Mouse (Mus musculus) frontal cortex, postnatal 14 days (tissue): ENCODE measurements at regions not wholly inside any gene's neighbourhood (a gene's known extent, or its start where the extent isn't known, plus 50 kb on each side); places are given as distances from the start of the nearest gene placed in this dataset.

ENCODE experiments used
- DNase-seq, 2 experiments: peaks; one replicate each; pipeline ENCODE4 v3.0.0; 2022; ENCODE audit warnings: low spot score in 2 of 2

DNA sequence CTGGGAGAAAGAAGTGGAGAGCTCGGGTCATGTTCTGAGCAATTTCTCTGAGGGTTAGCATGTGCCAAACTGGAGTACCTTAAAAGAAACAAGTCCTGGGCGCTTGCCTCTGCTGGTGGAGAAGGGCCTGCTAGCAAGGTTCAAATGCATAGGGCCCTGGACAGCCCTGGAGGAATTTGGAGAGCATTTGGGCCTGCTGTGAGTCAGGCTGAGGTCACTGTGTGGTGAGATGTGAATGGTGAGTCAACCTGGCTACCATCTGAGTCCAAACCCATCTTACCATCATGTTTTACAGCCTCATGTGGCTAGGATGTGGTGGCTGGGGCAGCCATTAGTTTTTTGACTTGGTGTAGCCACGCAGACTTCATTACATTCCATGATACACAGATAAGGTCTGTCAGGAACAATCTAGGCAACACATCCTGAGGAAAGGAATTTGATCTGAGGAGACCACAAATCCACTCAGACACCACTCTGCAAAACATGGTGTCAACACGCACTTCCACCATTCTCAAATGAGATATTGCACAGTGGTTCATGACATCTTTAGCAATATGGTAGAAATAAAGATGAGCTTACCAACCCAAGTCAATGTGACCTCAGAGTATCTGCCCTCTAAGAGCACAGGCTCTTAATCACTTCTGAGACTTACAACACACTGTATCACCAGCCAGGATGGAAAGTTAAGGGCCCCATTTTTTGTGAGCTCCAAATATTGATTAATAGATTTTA lies 83.1 kb downstream of the Thbs2 start:
- no peak for DNase-seq

- DNase-seq, result no peak
These were observed 85.2 kb downstream of the Thbs2 start for GRCm38 (mm10) chr17:14608845-14609244.

GRCm38 (mm10) chr17:14606356-14606989 lies 87.6 kb downstream of the Thbs2 start:
- DNase-seq, result no peak

DNA sequence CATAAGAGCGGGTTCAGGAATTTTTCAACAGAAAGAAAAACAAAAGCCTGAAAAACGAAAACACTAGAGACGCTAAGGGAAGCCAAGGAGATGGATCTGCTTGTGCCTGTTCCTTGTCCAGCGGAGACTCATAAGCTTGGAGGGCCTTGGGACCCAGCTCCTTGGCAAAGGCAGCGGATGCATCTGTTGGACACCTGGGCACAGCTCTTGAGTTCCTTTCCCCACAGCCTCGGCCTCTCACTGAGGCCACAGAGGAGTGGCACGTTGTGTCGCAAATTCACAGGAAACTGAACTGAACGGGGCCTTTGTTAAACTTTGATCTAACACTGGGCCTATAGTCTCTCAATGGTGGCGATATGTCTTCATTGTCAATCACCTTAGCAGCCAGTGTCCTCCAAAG lies 94.4 kb downstream of the Thbs2 start:
- no peak for DNase-seq

GRCm38 (mm10) chr17:14596470-14596869 lies 97.6 kb downstream of the Thbs2 start:
- no peak for DNase-seq

- no peak for DNase-seq
These were observed 98.5 kb downstream of the Thbs2 start for GRCm38 (mm10) chr17:14595525-14595924.

DNA sequence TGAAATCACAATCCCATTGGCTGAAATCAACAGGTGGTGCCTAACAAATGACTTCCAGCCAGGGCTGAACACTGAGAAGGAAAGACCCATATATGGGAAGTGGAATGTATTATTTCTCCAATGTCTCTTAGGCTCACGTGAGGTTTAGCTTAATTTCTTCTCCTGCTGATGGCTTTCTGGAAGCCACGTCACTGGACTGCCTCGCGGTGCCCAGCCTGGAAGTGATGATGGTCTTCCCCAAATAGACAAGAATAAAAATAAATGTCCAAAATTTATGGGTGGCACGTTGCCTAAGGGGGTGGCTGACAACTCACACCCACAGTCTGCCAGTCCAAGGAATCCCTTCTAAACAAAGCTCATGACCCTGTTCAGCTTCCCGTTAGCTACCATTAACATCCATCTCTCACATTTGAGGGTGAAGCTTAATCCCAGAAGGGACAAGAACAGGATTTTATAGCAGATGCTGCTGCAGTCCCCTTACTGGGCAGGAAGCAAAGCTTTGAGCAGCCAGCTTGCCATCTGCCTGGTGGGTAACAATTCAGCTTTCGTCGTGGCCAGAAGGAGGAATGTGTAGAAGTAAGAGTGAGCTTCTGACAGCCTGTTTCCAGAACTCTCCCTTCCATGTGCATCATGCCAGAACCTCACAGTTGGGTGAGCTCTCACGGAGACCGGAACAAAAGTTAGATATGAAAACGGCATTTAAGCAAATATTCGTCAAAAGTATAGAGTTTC lies 105.8 kb downstream of the Thbs2 start:
- DNase-seq, result peak in 1 of 2 experiments; percentile 39

- DNase-seq, result no peak
These were observed 114.4 kb downstream of the Thbs2 start for GRCm38 (mm10) chr17:14579671-14580070.

GRCm38 (mm10) chr17:14578721-14579120 lies 115.3 kb downstream of the Thbs2 start:
- no peak for DNase-seq

DNA sequence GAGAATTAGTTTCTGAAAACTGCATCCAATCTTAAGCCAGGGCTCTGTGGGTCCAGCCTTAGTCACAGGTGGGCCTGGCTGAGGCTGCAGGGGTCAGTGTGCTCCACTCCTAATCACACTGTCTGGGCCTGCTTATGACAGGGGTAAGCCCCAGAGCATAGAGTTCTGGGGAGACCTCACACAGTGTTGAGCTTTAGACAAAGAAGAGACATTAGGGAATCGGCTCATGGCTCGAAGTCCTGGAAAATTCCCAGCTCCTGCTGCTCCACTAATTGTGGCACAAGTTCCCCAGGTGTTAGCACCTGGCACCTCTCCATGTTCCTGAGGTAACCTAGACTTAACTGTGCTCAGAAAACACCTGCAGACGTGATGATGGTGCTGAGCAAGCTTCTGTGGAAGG lies 115.8 kb downstream of the Thbs2 start:
- DNase-seq, result no peak

DNA sequence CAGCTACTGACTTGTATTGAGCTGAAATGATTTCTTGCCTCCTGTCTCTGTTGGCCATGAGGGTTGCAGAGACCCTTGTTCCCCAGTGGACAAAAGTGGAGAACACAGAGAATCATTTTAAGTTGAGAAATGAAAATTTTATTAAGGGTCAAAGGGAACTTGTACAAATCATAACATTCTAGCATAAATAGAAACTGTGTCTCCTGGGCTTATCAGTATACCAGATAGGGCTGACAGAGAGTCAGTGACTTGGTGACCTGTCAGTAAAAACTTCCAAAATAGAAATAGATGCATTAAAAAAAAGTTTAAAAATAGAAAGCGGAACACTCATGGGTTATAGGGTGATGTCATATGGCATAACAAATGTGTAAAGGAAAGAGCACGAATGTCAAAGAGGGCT lies 117.9 kb downstream of the Thbs2 start:
- no peak for DNase-seq

GRCm38 (mm10) chr17:14571143-14571542 lies 122.9 kb downstream of the Thbs2 start:
- no peak for DNase-seq

- DNase-seq, result no peak
These were observed 123.7 kb downstream of the Thbs2 start for GRCm38 (mm10) chr17:14570266-14570775.

DNA sequence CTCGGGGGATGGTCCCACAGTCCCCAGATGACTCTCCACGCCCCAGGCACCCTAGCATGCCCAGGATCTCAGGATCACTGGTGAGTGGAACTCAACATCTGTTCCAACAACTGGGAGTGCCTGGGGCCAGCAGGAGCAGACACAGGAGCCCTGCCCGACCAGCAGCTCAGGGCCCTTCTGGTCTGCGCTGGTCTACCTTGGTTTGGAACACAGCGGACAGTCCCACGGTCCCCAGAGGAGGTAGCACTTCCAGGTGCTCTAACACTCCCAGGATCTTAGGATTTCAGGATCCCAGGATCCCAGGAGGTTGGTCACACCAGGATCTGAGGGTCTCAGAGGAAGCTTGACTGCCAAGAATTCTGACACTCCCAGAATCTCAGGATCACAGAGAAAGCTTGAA lies 131.8 kb downstream of the Thbs2 start:
- DNase-seq, result no peak

DNA sequence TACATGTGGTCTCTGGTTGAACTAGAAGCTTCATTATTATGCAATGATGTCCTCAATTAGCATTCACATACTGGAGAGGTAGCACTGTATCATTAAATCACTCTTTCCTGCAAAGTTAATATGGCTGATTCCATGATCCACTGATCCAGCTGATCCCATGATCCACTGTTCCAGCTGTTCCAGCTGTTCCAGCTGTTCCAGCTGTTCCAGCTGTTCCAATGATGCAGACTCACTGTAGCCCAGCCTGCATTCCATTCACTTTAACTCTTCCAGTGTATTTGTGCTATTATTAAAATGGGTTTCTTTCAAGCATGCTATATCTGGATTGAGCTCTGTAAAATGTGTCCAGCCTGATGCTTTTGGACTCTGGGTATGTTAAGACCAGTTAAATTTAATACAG lies 136.8 kb downstream of the Thbs2 start:
- no peak for DNase-seq

DNA sequence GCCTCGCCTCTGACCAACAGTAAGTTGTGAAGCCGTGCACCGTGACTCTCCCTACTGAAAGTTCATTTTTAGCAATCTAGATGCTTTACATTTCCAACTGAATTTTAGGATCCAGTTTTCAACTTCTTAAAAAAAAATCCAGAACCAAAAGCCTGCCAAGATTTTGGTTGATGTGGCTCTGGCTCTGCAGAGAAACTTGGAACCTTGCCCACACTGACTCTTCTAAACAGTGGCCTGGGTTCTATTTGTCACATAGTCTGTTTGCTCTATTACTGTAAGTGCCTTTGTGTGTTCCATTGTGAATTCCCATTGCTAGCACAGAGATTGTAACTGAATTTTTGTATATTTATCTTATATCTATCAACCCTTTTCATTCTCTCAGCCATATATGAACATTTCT lies 140.8 kb downstream of the Thbs2 start:
- DNase-seq, result no peak

- no peak for DNase-seq
These were observed 142.0 kb downstream of the Thbs2 start for GRCm38 (mm10) chr17:14552081-14552480.

DNA sequence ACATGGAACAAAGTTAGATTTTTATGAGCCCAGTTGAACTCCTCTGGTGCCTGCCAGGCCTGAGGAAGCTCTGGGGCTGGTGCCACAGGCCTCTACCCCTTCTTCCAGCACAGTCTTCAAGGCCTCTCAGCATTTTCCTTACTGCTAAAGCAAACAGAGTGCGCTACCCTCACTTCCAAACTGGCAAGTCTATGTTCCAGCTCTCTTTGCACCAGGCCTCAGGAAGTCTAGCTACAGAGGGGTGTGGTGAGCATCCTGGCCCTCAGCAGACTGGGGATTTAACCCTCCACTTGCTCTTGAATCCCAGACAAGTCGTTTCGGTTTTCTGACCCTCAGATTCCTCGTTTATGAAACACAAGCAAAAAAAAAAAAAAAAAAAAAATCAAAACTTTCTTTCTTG lies 142.4 kb downstream of the Thbs2 start:
- DNase-seq, result no peak

- DNase-seq, result peak; percentile 65 to 67
These were observed 148.1 kb downstream of the Thbs2 start for GRCm38 (mm10) chr17:14545822-14546473.

GRCm38 (mm10) chr17:14544343-14545002 lies 149.6 kb downstream of the Thbs2 start:
- DNase-seq, result no peak

DNA sequence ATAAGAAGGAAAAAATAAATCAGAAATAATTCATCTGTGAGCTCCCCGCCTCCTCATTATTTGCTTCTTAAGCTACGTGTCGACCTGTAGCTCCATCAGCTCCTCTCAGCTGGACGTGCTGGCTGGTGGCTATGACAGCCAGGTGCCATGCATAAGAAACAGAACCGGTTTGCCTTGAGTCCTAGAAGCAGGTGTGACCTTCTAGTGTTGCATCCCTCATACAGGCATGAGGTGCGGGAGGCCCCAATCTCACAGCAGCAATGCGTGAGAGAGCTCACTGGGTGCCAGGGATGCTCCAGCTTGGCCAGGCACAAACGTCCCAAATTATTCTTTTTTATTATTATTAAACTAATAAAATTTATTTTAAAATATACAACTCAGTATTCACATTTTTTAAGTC lies 153.0 kb downstream of the Thbs2 start:
- DNase-seq, result no peak
